Mouse (Mus musculus) stomach, embryonic 14.5 days (tissue): ENCODE measurements around the gene Hist3h2ba. TPM values are rescaled to one million over a fixed set of nuclear protein-coding genes. Genes with fewer than 3 reads are reported as not detected.

ENCODE experiments used
- ATAC-seq: fragments of 200-750 bp; cut with Nextera tagmentation; 2 replicates; pipeline ENCODE4 v1.8.0; 2017; ENCODE audit warnings: low read depth, moderate TSS enrichment; ENCODE audit not compliant: insufficient number of reproducible peaks, insufficient read depth, low FRiP score
- H3K27ac ChIP-seq: fragments of 300-500 bp; sonication (generic); 2 replicates; pipeline ENCODE4 v1.5.1; 2014; ENCODE audit warnings: mild to moderate bottlenecking, low read length, moderate library complexity, mixed read lengths
- H3K27me3 ChIP-seq: fragments of 300-500 bp; sonication (generic); 2 replicates; pipeline ENCODE4 v1.6.1; 2014; ENCODE audit warnings: low read length, control low read depth, mixed read lengths; ENCODE audit not compliant: control insufficient read depth, insufficient read depth
- H3K36me3 ChIP-seq: fragments of 300-500 bp; sonication (generic); 2 replicates; pipeline ENCODE4 v1.6.1; 2014; ENCODE audit warnings: mild to moderate bottlenecking, control low read depth, low read length, moderate library complexity, mixed read lengths; ENCODE audit not compliant: control insufficient read depth, insufficient read depth
- H3K4me1 ChIP-seq: fragments of 300-500 bp; sonication (generic); 2 replicates; pipeline ENCODE4 v1.6.1; 2014; ENCODE audit warnings: low read length, control low read depth, mixed read lengths; ENCODE audit not compliant: control insufficient read depth, insufficient read depth
- H3K4me2 ChIP-seq: fragments of 300-500 bp; sonication (generic); replicated peaks from 2 replicates; pipeline ENCODE4 v1.6.1; 2014; ENCODE audit warnings: low read depth, low read length, control low read depth
- H3K4me3 ChIP-seq: fragments of 300-500 bp; sonication (generic); 2 replicates; pipeline ENCODE4 v1.5.1; 2014; ENCODE audit warnings: low read depth, low read length, control low read depth
- H3K9ac ChIP-seq: fragments of 300-500 bp; sonication (generic); replicated peaks from 2 replicates; pipeline ENCODE4 v1.6.1; 2014; ENCODE audit warnings: low read depth, mild to moderate bottlenecking, control low read depth, low read length, moderate library complexity, mixed read lengths
- H3K9me3 ChIP-seq: fragments of 300-500 bp; sonication (generic); 2 replicates; pipeline ENCODE4 v1.6.1; 2016; ENCODE audit warnings: low read depth, low read length, control low read depth; ENCODE audit not compliant: control insufficient read depth
- WGBS: fragments of 180-500 bp; shearing (Covaris S2); extraction: QIAGEN DNeasy Blood & Tissue Kit; methylation state at CpG from one replicate; pipeline ENCODE4 v1.1.7; 2014; 5-methylcytosine and 5-hydroxymethylcytosine counted together
- polyA plus RNA-seq: library from polyadenylated mRNA; unstranded; fragments of >200 nt; fragmentation: Nextera tagmentation; extraction: Ambion mirVana; gene quantifications from 2 replicates; pipeline ENCODE4 v1.2.1, GENCODE M21; 2014

Gene Hist3h2ba
- polyA plus RNA-seq, 1 experiment from 2014 or later, result 31.2 TPM

- H3K9me3 ChIP-seq, result no peaks in the 10 kb centered on the region
- H3K4me2 ChIP-seq, result peak overlapping the region; percentile 99
- H3K4me3 ChIP-seq, result peak overlapping the region; percentile 96
- peak overlapping the region; percentile 81; the same call in 1 of the 2 replicates for H3K27ac ChIP-seq
- H3K36me3 ChIP-seq, result peaks cover 3% of the 10 kb centered on the region; the same call in 1 of the 2 replicates
- H3K9ac ChIP-seq, result peak overlapping the region; percentile 95
- H3K4me1 ChIP-seq, result peaks cover 17% of the 10 kb centered on the region
- no peak for ATAC-seq
- WGBS, result under 1% methylated on average over 29 of the region's 29 CpGs
- no peaks in the 10 kb centered on the region for H3K27me3 ChIP-seq
Measured at GRCm38 (mm10) chr11:58977150-58977549, 28.4 kb downstream of the Hist3h2ba start.

GRCm38 (mm10) chr11:58977607-58978026 is 28.9 kb downstream of the Hist3h2ba start:
- Histone ChIP-seq H3K4me3 (peak overlapping the region; percentile 96), H3K27me3 (no peaks in the 10 kb centered on the region), H3K36me3 (peaks cover 7% of the 10 kb centered on the region; the same call in 1 of the 2 replicates), H3K27ac (peak overlapping the region; percentile 81), H3K4me2 (peak overlapping the region; percentile 99), H3K9me3 (no peaks in the 10 kb centered on the region), H3K4me1 (peaks cover 17% of the 10 kb centered on the region), H3K9ac (peak overlapping the region; percentile 95)
- no peak for ATAC-seq
- under 1% methylated on average over 21 of the region's 21 CpGs for WGBS

- peaks cover 10% of the 10 kb centered on the region; the same call in 1 of the 2 replicates for H3K36me3 ChIP-seq
- H3K27ac ChIP-seq, result peak within 1 kb of the TSS; percentile 81
- H3K4me2 ChIP-seq, result peak within 1 kb of the TSS; percentile 99
- no peaks in the 10 kb centered on the region for H3K27me3 ChIP-seq
- H3K9ac ChIP-seq, result peak within 1 kb of the TSS; percentile 95
- H3K9me3 ChIP-seq, result no peaks in the 10 kb centered on the region
- H3K4me1 ChIP-seq, result peaks cover 17% of the 10 kb centered on the region
- peak within 1 kb of the TSS; percentile 96 for H3K4me3 ChIP-seq
- peak; percentile 43 for ATAC-seq
- under 1% methylated on average over 64 of the region's 64 CpGs for WGBS
Measured at GRCm38 (mm10) chr11:58978027-58978705, 29.4 kb downstream of the Hist3h2ba start, which contains the start of gene Trim11. Trim11 (plus strand) TSS chr11:58978093.

GRCm38 (mm10) chr11:58978706-58979030 is 29.9 kb downstream of the Hist3h2ba start:
- no peak for ATAC-seq
- peak overlapping the region; percentile 95 for H3K9ac ChIP-seq
- peaks cover 10% of the 10 kb centered on the region; the same call in 1 of the 2 replicates for H3K36me3 ChIP-seq
- H3K27me3 ChIP-seq, result no peaks in the 10 kb centered on the region
- peak overlapping the region; percentile 96 for H3K4me3 ChIP-seq
- H3K27ac ChIP-seq, result no peak overlapping the region
- H3K4me2 ChIP-seq, result peak overlapping the region; percentile 99
- under 1% methylated on average over 5 of the region's 5 CpGs for WGBS
- no peaks in the 10 kb centered on the region for H3K9me3 ChIP-seq
- peaks cover 17% of the 10 kb centered on the region for H3K4me1 ChIP-seq

- ATAC-seq, result no peak
Measured at GRCm38 (mm10) chr11:58979183-58979582, 30.5 kb downstream of the Hist3h2ba start.

GRCm38 (mm10) chr11:58979661-58980060 is 30.9 kb downstream of the Hist3h2ba start:
- Histone ChIP-seq H3K9ac (peak overlapping the region; percentile 29), H3K4me3 (peak overlapping the region; percentile 96), H3K9me3 (no peaks in the 10 kb centered on the region), H3K4me2 (peak overlapping the region; percentile 99), H3K27me3 (no peaks in the 10 kb centered on the region), H3K36me3 (peaks cover 12% of the 10 kb centered on the region; the same call in 1 of the 2 replicates), H3K4me1 (peaks cover 17% of the 10 kb centered on the region), H3K27ac (no peak overlapping the region)
- 69% methylated on average over 7 of the region's 7 CpGs for WGBS
- ATAC-seq, result no peak

More at GRCm38 (mm10) chr11:58979183-58979582, 30.5 kb downstream of the Hist3h2ba start:
- Histone ChIP-seq H3K9me3 (no peaks in the 10 kb centered on the region), H3K4me3 (peak overlapping the region; percentile 96), H3K27ac (no peak overlapping the region), H3K4me2 (peak overlapping the region; percentile 99), H3K9ac (peak overlapping the region; percentile 29), H3K27me3 (no peaks in the 10 kb centered on the region), H3K4me1 (peaks cover 17% of the 10 kb centered on the region), H3K36me3 (peaks cover 10% of the 10 kb centered on the region; the same call in 1 of the 2 replicates)
- 75% methylated on average over 3 of the region's 3 CpGs for WGBS

- peaks cover 17% of the 10 kb centered on the region for H3K4me1 ChIP-seq
- WGBS, result 64% methylated on average over 5 of the region's 5 CpGs
- 0 out of 2 replicates have a peak overlapping the region, but pooled peaks have one; percentile 29 for H3K9ac ChIP-seq
- no peaks in the 10 kb centered on the region for H3K9me3 ChIP-seq
- H3K27ac ChIP-seq, result no peak overlapping the region
- H3K4me3 ChIP-seq, result no peak overlapping the region
- ATAC-seq, result no peak
- no peaks in the 10 kb centered on the region for H3K27me3 ChIP-seq
- H3K4me2 ChIP-seq, result peak overlapping the region; percentile 99; the same call in 1 of the 2 replicates
- peaks cover 20% of the 10 kb centered on the region; the same call in 1 of the 2 replicates for H3K36me3 ChIP-seq
Measured at GRCm38 (mm10) chr11:58980381-58980990, 31.8 kb downstream of the Hist3h2ba start.

- ATAC-seq, result no peak
- Histone ChIP-seq H3K4me3 (no peak overlapping the region), H3K27ac (no peak overlapping the region), H3K9me3 (no peaks in the 10 kb centered on the region), H3K27me3 (no peaks in the 10 kb centered on the region), H3K36me3 (peaks cover 27% of the 10 kb centered on the region; the same call in 1 of the 2 replicates), H3K4me1 (peaks cover 17% of the 10 kb centered on the region), H3K9ac (no peak overlapping the region), H3K4me2 (no peak overlapping the region)
- WGBS, result 60% methylated on average over 14 of the region's 14 CpGs
Measured at GRCm38 (mm10) chr11:58981541-58982447, 33.1 kb downstream of the Hist3h2ba start.
